Mouse (Mus musculus) midbrain, postnatal 0 days (tissue): Measurements from ENCODE around the gene Khnyn. TPM values are rescaled to one million over a fixed set of nuclear protein-coding genes. Genes with fewer than 3 reads are reported as not detected.

ENCODE experiments used
- ATAC-seq: fragments of 200-750 bp; cut with Nextera tagmentation; 2 replicates; pipeline ENCODE4 v1.8.0; 2017; ENCODE audit warnings: moderate number of reproducible peaks, mild to moderate bottlenecking, moderate TSS enrichment, moderate library complexity; ENCODE audit not compliant: low FRiP score
- DNase-seq: peaks from one replicate; pipeline ENCODE4 v3.0.0-alpha.2; 2015; ENCODE audit warnings: low spot score
- H3K27ac ChIP-seq: fragments of 300-500 bp; sonication (generic); 2 replicates; pipeline ENCODE4 v1.5.1; 2014; ENCODE audit warnings: low read depth, mild to moderate bottlenecking, low read length, mixed read lengths
- H3K27me3 ChIP-seq: fragments of 300-500 bp; sonication (generic); 2 replicates; pipeline ENCODE4 v1.6.1; 2014; ENCODE audit warnings: low read length, control low read depth, mixed read lengths; ENCODE audit not compliant: insufficient read depth
- H3K36me3 ChIP-seq: fragments of 300-500 bp; sonication (generic); 2 replicates; pipeline ENCODE4 v1.6.1; 2014; ENCODE audit warnings: low read length, control low read depth, mixed read lengths; ENCODE audit not compliant: insufficient read depth
- H3K4me1 ChIP-seq: fragments of 300-500 bp; sonication (generic); 2 replicates; pipeline ENCODE4 v1.6.1; 2014; ENCODE audit warnings: mild to moderate bottlenecking, control low read depth, antibody characterized with exemption, low read length, mixed read lengths; ENCODE audit not compliant: insufficient read depth
- H3K4me2 ChIP-seq: fragments of 300-500 bp; sonication (generic); 2 replicates; pipeline ENCODE4 v1.6.1; 2014; ENCODE audit warnings: low read depth, mild to moderate bottlenecking, low read length, mixed read lengths; ENCODE audit not compliant: poor library complexity, severe bottlenecking
- H3K4me3 ChIP-seq: fragments of 300-500 bp; sonication (generic); 2 replicates; pipeline ENCODE4 v1.5.1; 2014; ENCODE audit warnings: low read depth, mild to moderate bottlenecking, low read length, moderate library complexity
- H3K9ac ChIP-seq: fragments of 300-500 bp; sonication (generic); replicated peaks from 2 replicates; pipeline ENCODE4 v1.6.1; 2014; ENCODE audit warnings: mild to moderate bottlenecking, low read length, moderate library complexity, mixed read lengths; ENCODE audit not compliant: poor library complexity, severe bottlenecking
- H3K9me3 ChIP-seq: fragments of 300-500 bp; sonication (generic); 2 replicates; pipeline ENCODE4 v1.6.1; 2016; ENCODE audit warnings: low read length, control low read depth
- CTCF ChIP-seq: IDR thresholded peaks from 2 replicates; pipeline ENCODE4 v1.5.1; 2016; ENCODE audit warnings: antibody characterized with exemption, mild to moderate bottlenecking
- WGBS: fragments of 180-500 bp; shearing (Covaris S2); extraction: QIAGEN DNeasy Blood & Tissue Kit; methylation state at CpG from one replicate; pipeline ENCODE4 v1.1.7; 2014; 5-methylcytosine and 5-hydroxymethylcytosine counted together
- polyA plus RNA-seq: library from polyadenylated mRNA; unstranded; fragments of >200 nt; fragmentation: Nextera tagmentation; extraction: Ambion mirVana; gene quantifications from 2 replicates; pipeline ENCODE4 v1.2.1, GENCODE M21; 2015
- total RNA-seq: library from RNA; depleted of rRNA; stranded (reverse); fragments of >200 nt; gene quantifications from 2 replicates; pipeline ENCODE4 v1.2.3, GENCODE M21; 2014

Khnyn gene
- total and polyA plus RNA-seq, 2 experiments from 2014 or later = 6.3 to 14.2 TPM

GRCm38 (mm10) chr14:55857588-55857987, 27.2 kb upstream of the Khnyn start:
- Histone ChIP-seq H3K27me3 (no peaks in the 10 kb centered on the region), H3K36me3 (no peaks in the 10 kb centered on the region), H3K9ac (no peak overlapping the region; the same call in 1 of the 2 replicates), H3K4me3 (no peak overlapping the region), H3K9me3 (no peaks in the 10 kb centered on the region), H3K27ac (no peak overlapping the region), H3K4me1 (peaks cover 31% of the 10 kb centered on the region), H3K4me2 (peak overlapping the region; percentile 28; the same call in 1 of the 2 replicates)
- 71% methylated on average over 4 of the region's 4 CpGs for WGBS
- ATAC-seq = no peak
- DNase-seq = no peak
- no peak for TF ChIP-seq CTCF

GRCm38 (mm10) chr14:55862186-55862585, 22.6 kb upstream of the Khnyn start:
- no peak overlapping the region for H3K27ac ChIP-seq
- no peak for TF ChIP-seq CTCF
- H3K9ac ChIP-seq = no peak overlapping the region
- no peaks in the 10 kb centered on the region for H3K9me3 ChIP-seq
- DNase-seq (no peak), ATAC-seq (no peak)
- no peak overlapping the region for H3K4me2 ChIP-seq
- WGBS = 67% methylated on average over 6 of the region's 6 CpGs
- H3K36me3 ChIP-seq = peaks cover 32% of the 10 kb centered on the region
- H3K4me1 ChIP-seq = peaks cover 13% of the 10 kb centered on the region
- H3K4me3 ChIP-seq = no peak overlapping the region
- no peaks in the 10 kb centered on the region for H3K27me3 ChIP-seq

- H3K27me3 ChIP-seq = no peaks in the 10 kb centered on the region
- 95% methylated on average over 10 of the region's 10 CpGs for WGBS
- peaks cover 5% of the 10 kb centered on the region; the same call in 1 of the 2 replicates for H3K4me1 ChIP-seq
- TF ChIP-seq CTCF = no peak
- ATAC-seq (no peak), DNase-seq (no peak)
- no peak overlapping the region for H3K4me2 ChIP-seq
- peaks cover 36% of the 10 kb centered on the region for H3K36me3 ChIP-seq
- no peak overlapping the region for H3K27ac ChIP-seq
- no peaks in the 10 kb centered on the region for H3K9me3 ChIP-seq
- H3K4me3 ChIP-seq = no peak overlapping the region
- no peak overlapping the region for H3K9ac ChIP-seq
Measured at GRCm38 (mm10) chr14:55862970-55863369, 21.8 kb upstream of the Khnyn start.

GRCm38 (mm10) chr14:55863773-55864172, 21.0 kb upstream of the Khnyn start:
- Histone ChIP-seq H3K9ac (no peak overlapping the region), H3K27me3 (no peaks in the 10 kb centered on the region), H3K9me3 (no peaks in the 10 kb centered on the region), H3K36me3 (peaks cover 44% of the 10 kb centered on the region), H3K4me2 (no peak overlapping the region), H3K4me3 (no peak overlapping the region), H3K27ac (no peak overlapping the region), H3K4me1 (peaks cover 3% of the 10 kb centered on the region; the same call in 1 of the 2 replicates)
- ATAC-seq (no peak), DNase-seq (peak; percentile 70)
- WGBS = 25% methylated on average over 7 of the region's 7 CpGs
- peak; percentile 87 for TF ChIP-seq CTCF

GRCm38 (mm10) chr14:55866962-55867361, 17.8 kb upstream of the Khnyn start:
- DNase-seq (peak; percentile 62), ATAC-seq (no peak)
- no peak overlapping the region for H3K4me2 ChIP-seq
- no peak overlapping the region for H3K4me3 ChIP-seq
- peaks cover 3% of the 10 kb centered on the region; the same call in 1 of the 2 replicates for H3K4me1 ChIP-seq
- no peak overlapping the region for H3K27ac ChIP-seq
- no peaks in the 10 kb centered on the region for H3K9me3 ChIP-seq
- no peak overlapping the region for H3K9ac ChIP-seq
- peak; percentile 88 for TF ChIP-seq CTCF
- H3K36me3 ChIP-seq = peaks cover 67% of the 10 kb centered on the region
- 41% methylated on average over 4 of the region's 4 CpGs for WGBS
- no peaks in the 10 kb centered on the region for H3K27me3 ChIP-seq

- ATAC-seq (no peak), DNase-seq (no peak)
- H3K27me3 ChIP-seq = no peaks in the 10 kb centered on the region
- no peaks in the 10 kb centered on the region for H3K9me3 ChIP-seq
- no peaks in the 10 kb centered on the region for H3K4me1 ChIP-seq
- H3K4me3 ChIP-seq = no peak overlapping the region
- TF ChIP-seq CTCF = no peak
- H3K27ac ChIP-seq = no peak overlapping the region
- peaks cover 78% of the 10 kb centered on the region for H3K36me3 ChIP-seq
- H3K4me2 ChIP-seq = no peak overlapping the region
- WGBS = 91% methylated on average over 14 of the region's 14 CpGs
- H3K9ac ChIP-seq = no peak overlapping the region
Measured at GRCm38 (mm10) chr14:55868230-55869026, 16.3 kb upstream of the Khnyn start.
